8 mouse cellular contexts compared by ENCODE assay signal in genomic region chr14:6108272-6108925, GRCm38 (mm10). TPM values are rescaled to one million over a fixed set of nuclear protein-coding genes. Genes with fewer than 3 reads are reported as not detected.
A peak's percentile ranks its signal among the peaks of the same experiment; 100 is the strongest.
DNase-seq lines count a peak whose midpoint lies in the region; ATAC-seq lines count a peak whose summit lies in the region.
"Not testable (repeated sequence)": the region's sequence is repeated elsewhere in the genome, so short reads cannot be mapped to it uniquely, and the experiment has no call there.

Gene Gm3468, minus strand, starts transcription at chr14:6108665.

- peak within 1 kb of the TSS; percentile 55 for H3K4me2 ChIP-seq in embryonic facial prominence, embryonic 13.5 days
- H3K4me2 ChIP-seq in intestine, embryonic 16.5 days (ENCODE audit: low read depth, low read length), result peak within 1 kb of the TSS; percentile 46

- H3K27ac ChIP-seq in embryonic facial prominence, embryonic 13.5 days; intestine, embryonic 16.5 days (ENCODE audit: low read length): not testable (repeated sequence)

- ATAC-seq in embryonic facial prominence, embryonic 13.5 days (ENCODE audit: insufficient number of reproducible peaks, insufficient read depth, low FRiP score, low TSS enrichment, low read depth), result not testable (repeated sequence)
- ATAC-seq in intestine, embryonic 16.5 days, result peak; percentile 91
- peak; percentile 94 for ATAC-seq in megakaryocyte progenitor cell, adult 5-6 weeks (replicated peaks; ENCODE audit: poor library complexity)

- not testable (repeated sequence) for H3K4me1 ChIP-seq in embryonic facial prominence, embryonic 13.5 days; intestine, embryonic 16.5 days (ENCODE audit: control insufficient read depth, insufficient read depth, low read length)

- H3K36me3 ChIP-seq in embryonic facial prominence, embryonic 13.5 days; intestine, embryonic 16.5 days (ENCODE audit: control insufficient read depth, insufficient read depth, low read length): not testable (repeated sequence)

- DNase-seq in adrenal gland, postnatal 14 days, result peak; percentile 45
- DNase-seq in heart, adult 8-10 months (ENCODE audit: low spot score), result peak; percentile 21
- peak; percentile 23 to 30 for DNase-seq in left cerebral cortex, postnatal 25 days (ENCODE audit: low spot score in 2 of 2)
- DNase-seq in right cerebral cortex, postnatal 14 days, result peak; percentile 52
- DNase-seq in urinary bladder, postnatal 25 days (ENCODE audit: low spot score), result peak; percentile 57

- peak within 1 kb of the TSS; percentile 51 for H3K9ac ChIP-seq in embryonic facial prominence, embryonic 13.5 days
- peak within 1 kb of the TSS; percentile 24; the same call in 1 of the 2 replicates for H3K9ac ChIP-seq in intestine, embryonic 16.5 days (ENCODE audit: low read depth, low read length)

- intact Hi-C loops in left cerebral cortex, postnatal 25 days (cut with DNase I), result not testable (repeated sequence)

- H3K27me3 ChIP-seq in embryonic facial prominence, embryonic 13.5 days; intestine, embryonic 16.5 days (replicated peaks; ENCODE audit: control insufficient read depth, insufficient read depth, low read length): not testable (repeated sequence)

- WGBS in embryonic facial prominence, embryonic 13.5 days, result 2% methylated on average over 39 of the region's 51 CpGs
- WGBS in intestine, embryonic 16.5 days, result under 1% methylated on average over 41 of the region's 51 CpGs

- H3K9me3 ChIP-seq in embryonic facial prominence, embryonic 13.5 days; intestine, embryonic 16.5 days (ENCODE audit: control insufficient read depth, low read length): not testable (repeated sequence)

- peak within 1 kb of the TSS; percentile 43 for H3K4me3 ChIP-seq in embryonic facial prominence, embryonic 13.5 days
- peak within 1 kb of the TSS; percentile 37 for H3K4me3 ChIP-seq in intestine, embryonic 16.5 days (ENCODE audit: low read length)

RNA-seq across cellular contexts. Expression of gene Gm3468, which starts in this region (rescaled TPM):
- total RNA-seq in adrenal gland, postnatal 14 days (2021), result 0.22 and 0.68 TPM in 2 replicates
- 1.6 and 2.2 TPM in 2 replicates for polyA plus RNA-seq in embryonic facial prominence, embryonic 13.5 days (2015; fragmentation: Nextera tagmentation; extraction: Ambion mirVana)
- under 1 TPM; 0.14 to 0.33 (median 0.19) TPM for total RNA-seq in heart, adult 8-10 months (2022)
- polyA plus RNA-seq in intestine, embryonic 16.5 days (2015; fragmentation: Nextera tagmentation; extraction: Ambion mirVana), result 0.78 and 1.4 TPM in 2 replicates
- total RNA-seq in left cerebral cortex, postnatal 25 days (2021), result 1 to 10 TPM; 1.1 to 1.2 TPM
- 0.27 and 0.29 TPM in 2 replicates for total RNA-seq in megakaryocyte progenitor cell, adult 5-6 weeks (2015)
- total RNA-seq in megakaryocyte progenitor cell, adult 5-6 weeks (2017), result 0.17 and 0.62 TPM in 2 replicates

Comparison
In these comparisons a context has a peak if more than half of its experiments do, and no peak if none do; other contexts are left out.
1. Peak in DNase-seq in adrenal gland, postnatal 14 days; RNA of the gene not detected or under 1 TPM.
2. Peak in DNase-seq in heart, adult 8-10 months; RNA of the gene not detected or under 1 TPM.
3. Peak in ATAC-seq in megakaryocyte progenitor cell, adult 5-6 weeks; RNA of the gene not detected or under 1 TPM.